In genomic region chr3:147479890-147480289, GRCm38 (mm10) we compare ENCODE assay signal across 32 mouse cellular contexts.
"Had no signal": no experiment of that assay in that cellular context is flagged by ENCODE, and none has a peak within 500 bp of the region (broad histone marks: within the 10 kb centered on the region; RNA-seq: fewer than 3 reads in every experiment).

No protein-coding gene starts in this region.

- H3K4me3 ChIP-seq: limb, embryonic 10.5 days; limb, embryonic 12.5 days; limb, embryonic 13.5 days; limb, embryonic 15.5 days; liver, embryonic 12.5 days; liver, embryonic 13.5 days; liver, embryonic 15.5 days; lung, embryonic 15.5 days; megakaryocyte, embryonic 14.5 days; midbrain, embryonic 10.5 days; midbrain, embryonic 12.5 days; midbrain, embryonic 13.5 days; midbrain, embryonic 15.5 days; myocyte; neural tube, embryonic 12.5 days had no signal

- ATAC-seq: liver, embryonic 12.5 days; liver, postnatal 0 days; lung, postnatal 0 days; midbrain, embryonic 13.5 days; midbrain, embryonic 15.5 days; midbrain, embryonic 16.5 days had no signal

- H3K27ac ChIP-seq: limb, embryonic 10.5 days; limb, embryonic 12.5 days; limb, embryonic 13.5 days; limb, embryonic 15.5 days; liver, embryonic 12.5 days; liver, embryonic 13.5 days; liver, embryonic 14.5 days; liver, embryonic 15.5 days; lung, embryonic 15.5 days; macrophage; midbrain, embryonic 10.5 days; midbrain, embryonic 12.5 days; midbrain, embryonic 13.5 days; midbrain, embryonic 15.5 days; neural tube, embryonic 12.5 days had no signal

- H3K4me1 ChIP-seq: limb, embryonic 10.5 days; limb, embryonic 12.5 days; limb, embryonic 13.5 days; limb, embryonic 15.5 days; liver, embryonic 12.5 days; liver, embryonic 13.5 days; liver, embryonic 15.5 days; lung, embryonic 15.5 days; megakaryocyte, embryonic 14.5 days; midbrain, embryonic 10.5 days; midbrain, embryonic 12.5 days; midbrain, embryonic 13.5 days; midbrain, embryonic 15.5 days; neural tube, embryonic 12.5 days had no signal

- DNase-seq: left cerebral cortex, postnatal 4 days; liver; liver, embryonic 13.5 days; liver, postnatal 0 days; lung, adult 18-20 months; lung, adult 2 months; lung, embryonic 14.5 days; lung, postnatal 10 days; lung, postnatal 14 days; lung, postnatal 36 days; lung, postnatal 4 days; midbrain, embryonic 14.5 days had no signal

- H3K9me3 ChIP-seq: limb, embryonic 10.5 days; limb, embryonic 12.5 days; limb, embryonic 13.5 days; limb, embryonic 15.5 days; liver, embryonic 12.5 days; liver, embryonic 13.5 days; liver, embryonic 15.5 days; lung, embryonic 15.5 days; megakaryocyte, embryonic 14.5 days; midbrain, embryonic 10.5 days; midbrain, embryonic 12.5 days; midbrain, embryonic 13.5 days; midbrain, embryonic 15.5 days; neural tube, embryonic 12.5 days had no signal

- H3K9ac ChIP-seq: limb, embryonic 12.5 days; limb, embryonic 13.5 days; limb, embryonic 15.5 days; liver, embryonic 12.5 days; liver, embryonic 13.5 days; liver, embryonic 14.5 days; liver, embryonic 15.5 days; liver, postnatal 0 days; lung, embryonic 14.5 days; lung, embryonic 15.5 days; midbrain, embryonic 12.5 days; midbrain, embryonic 13.5 days; midbrain, embryonic 15.5 days; neural tube, embryonic 12.5 days had no signal

- H3K36me3 ChIP-seq: limb, embryonic 10.5 days; limb, embryonic 12.5 days; limb, embryonic 13.5 days; limb, embryonic 15.5 days; liver, embryonic 12.5 days; liver, embryonic 13.5 days; liver, embryonic 15.5 days; lung, embryonic 15.5 days; midbrain, embryonic 10.5 days; midbrain, embryonic 12.5 days; midbrain, embryonic 13.5 days; midbrain, embryonic 15.5 days; neural tube, embryonic 12.5 days had no signal

- H3K27me3 ChIP-seq: limb, embryonic 12.5 days; limb, embryonic 13.5 days; limb, embryonic 15.5 days; liver, embryonic 12.5 days; liver, embryonic 13.5 days; liver, embryonic 15.5 days; lung, embryonic 15.5 days; megakaryocyte, embryonic 14.5 days; midbrain, embryonic 12.5 days; midbrain, embryonic 13.5 days; midbrain, embryonic 15.5 days; neural tube, embryonic 12.5 days had no signal

- H3K4me2 ChIP-seq: limb, embryonic 12.5 days; limb, embryonic 13.5 days; limb, embryonic 15.5 days; liver, embryonic 11.5 days; liver, embryonic 12.5 days; liver, embryonic 13.5 days; liver, embryonic 15.5 days; lung, embryonic 14.5 days; lung, embryonic 15.5 days; midbrain, embryonic 11.5 days; midbrain, embryonic 12.5 days; midbrain, embryonic 13.5 days; midbrain, embryonic 15.5 days; neural tube, embryonic 12.5 days had no signal
